Mouse (Mus musculus) neutrophil, adult 5-6 weeks (primary cell): ENCODE results near the gene Sema4f. TPM values are rescaled to one million over a fixed set of nuclear protein-coding genes. Genes with fewer than 3 reads are reported as not detected.

Experiments
- ATAC-seq: fragments of 151-379, 151-347 bp; 2 replicates; pipeline ENCODE4 v1.8.0; 2017; ENCODE audit warnings: mild to moderate bottlenecking, moderate TSS enrichment; ENCODE audit not compliant: insufficient number of reproducible peaks, poor library complexity, low FRiP score, severe bottlenecking; ENCODE audit errors: extremely low read depth
- total RNA-seq: library from RNA; stranded (forward); fragments of 200-1000 nt; gene quantifications from 2 replicates; pipeline ENCODE4 v1.2.3, GENCODE M21; 2017

Sema4f gene
- total RNA-seq, 1 experiment from 2014 or later: 0.58 TPM

GRCm38 (mm10) chr6:82881485-82882096, 58.0 kb downstream of the Sema4f start:
- ATAC-seq: peak; percentile 51; the same call in 1 of the 2 replicates

- ATAC-seq: no peak
Measured at GRCm38 (mm10) chr6:82880807-82881206, 58.8 kb downstream of the Sema4f start.

DNA sequence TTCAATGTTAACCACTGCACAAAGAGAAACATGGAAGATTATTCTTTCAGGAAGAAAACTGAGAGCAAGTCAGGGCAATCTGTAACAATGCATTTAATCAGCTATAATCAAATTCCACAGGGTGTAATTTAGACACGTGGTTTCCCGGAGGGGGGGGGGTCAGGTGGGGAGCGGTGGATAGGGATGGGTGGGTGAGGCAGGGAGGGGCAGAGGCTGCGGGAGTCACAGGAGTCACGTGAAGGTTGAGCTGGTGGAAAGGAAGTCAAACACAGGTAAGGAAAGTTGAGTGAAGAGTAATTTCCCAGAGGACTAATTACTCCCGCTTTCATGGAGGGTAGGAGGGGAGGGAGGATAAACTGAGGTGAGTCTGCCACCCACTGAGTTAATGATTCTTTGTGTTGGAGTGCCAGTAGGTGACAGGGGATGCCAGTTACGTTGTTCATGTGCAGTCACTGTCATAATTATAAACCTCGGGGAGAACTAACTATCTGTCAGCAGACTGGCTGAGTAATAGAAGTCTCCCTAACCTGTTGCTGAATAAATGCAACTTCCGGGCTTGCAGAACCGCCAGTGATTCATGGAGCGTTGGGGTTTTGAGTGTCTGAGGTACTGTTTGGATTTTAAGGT, 60.0 kb downstream of the Sema4f start:
- no peak for ATAC-seq

- ATAC-seq: no peak
Measured at GRCm38 (mm10) chr6:82875509-82875935, 64.0 kb downstream of the Sema4f start.

GRCm38 (mm10) chr6:82872332-82872707, 67.2 kb downstream of the Sema4f start:
- ATAC-seq: no peak

DNA sequence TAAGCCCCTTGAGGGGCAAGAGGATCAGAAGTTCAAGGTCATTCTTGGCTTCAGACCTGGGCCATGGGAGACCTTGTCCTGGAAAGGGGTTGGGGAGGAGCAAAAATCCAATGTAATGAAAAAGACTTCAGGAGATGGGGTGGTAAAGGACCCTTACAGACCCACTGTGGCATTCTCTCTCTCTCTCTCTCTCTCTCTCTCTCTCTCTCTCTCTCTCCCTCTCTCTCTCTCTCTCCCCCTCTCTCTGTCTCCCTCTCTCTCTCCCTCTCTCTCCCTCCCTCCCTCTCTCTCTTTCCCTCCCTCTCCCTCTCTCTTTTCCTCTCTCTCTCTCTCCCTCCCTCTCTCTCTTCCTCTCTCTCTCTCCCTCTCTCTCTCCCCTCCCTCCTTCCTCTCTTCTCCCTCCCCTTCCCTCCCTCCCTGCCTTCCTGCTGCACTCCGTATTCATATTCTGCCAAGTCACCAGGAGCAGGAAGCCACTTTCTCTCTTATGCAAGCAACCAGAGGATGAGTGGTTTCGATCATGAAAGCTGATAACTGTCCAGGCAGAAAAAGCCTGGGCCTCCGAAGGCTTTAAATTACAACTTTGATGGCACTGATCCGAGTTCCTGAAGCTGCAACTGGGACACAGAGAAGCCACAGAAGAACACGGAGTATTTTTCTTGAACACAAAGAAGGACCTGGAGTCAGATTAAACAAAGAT, 67.8 kb downstream of the Sema4f start:
- no peak for ATAC-seq

GRCm38 (mm10) chr6:82868476-82868875, 71.1 kb downstream of the Sema4f start:
- ATAC-seq: no peak

GRCm38 (mm10) chr6:82863380-82863874, 76.1 kb downstream of the Sema4f start:
- peak; percentile 86 for ATAC-seq

DNA sequence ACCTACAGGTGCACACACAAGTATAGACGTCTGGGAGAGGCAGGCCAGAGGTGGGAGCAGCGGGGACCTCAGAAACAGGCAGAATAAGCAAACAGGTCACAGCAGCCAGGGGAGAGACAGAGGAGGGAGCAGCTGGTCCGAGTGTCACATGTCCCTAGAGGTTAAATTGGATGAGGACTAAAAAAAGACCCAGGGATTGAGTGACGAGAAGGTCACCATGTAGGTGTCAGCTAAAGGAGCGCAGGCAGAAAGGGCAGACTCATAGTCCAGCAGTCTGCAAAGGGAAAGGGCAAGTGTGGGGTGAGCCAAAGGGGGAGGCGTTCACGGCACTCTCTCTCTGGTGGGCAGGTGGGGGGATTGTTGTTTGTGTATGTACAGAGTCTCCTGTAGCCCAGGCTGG, 77.1 kb downstream of the Sema4f start:
- ATAC-seq: no peak

DNA sequence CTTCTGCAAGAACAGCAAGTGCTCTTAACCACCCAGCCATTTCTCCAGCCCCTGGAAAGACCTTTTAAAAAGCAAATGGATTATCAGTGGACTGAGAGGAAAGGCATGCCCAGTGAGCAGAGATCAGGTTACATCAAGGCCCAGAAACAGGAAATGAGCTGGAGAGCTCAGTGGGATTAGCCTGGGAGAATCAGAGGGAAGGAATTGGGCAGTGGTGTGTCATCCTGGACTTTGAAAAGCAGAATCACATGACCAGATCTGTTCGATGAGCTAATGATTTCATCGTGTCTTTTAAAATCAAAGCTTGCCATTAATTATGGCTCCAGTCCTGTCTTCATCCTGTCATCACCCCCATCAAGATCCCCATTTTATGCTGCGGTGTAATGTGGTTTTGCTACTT, 77.5 kb downstream of the Sema4f start:
- no peak for ATAC-seq

Other genes starting within 250 kb of the Sema4f start
- 34.2 and 39.2 TPM in 2 replicates for gene Pole4, start 234.4 kb downstream of the Sema4f start, total RNA-seq
- 31.0 and 32.4 TPM in 2 replicates for gene Hk2, start 165.3 kb downstream of the Sema4f start, total RNA-seq
- gene M1ap, start 7.1 kb upstream of the Sema4f start, total RNA-seq: 1.1 and 2.1 TPM in 2 replicates
- gene Dok1, start 93.7 kb upstream of the Sema4f start, total RNA-seq: 20.7 and 25.4 TPM in 2 replicates
- 0.47 and 0.74 TPM in 2 replicates for gene Loxl3, start 94.4 kb upstream of the Sema4f start, total RNA-seq
- 221 and 242 TPM in 2 replicates for gene Aup1, start 114.8 kb upstream of the Sema4f start, total RNA-seq
- 33.3 and 36.1 TPM in 2 replicates for gene Htra2, start 115.5 kb upstream of the Sema4f start, total RNA-seq
- gene Dqx1, start 118.1 kb upstream of the Sema4f start, total RNA-seq: 2.5 and 4.3 TPM in 2 replicates
- gene Tlx2, start 130.5 kb upstream of the Sema4f start, total RNA-seq: not detected in 2 replicates
- 9.5 and 15.0 TPM in 2 replicates for gene Pcgf1, start 138.1 kb upstream of the Sema4f start, total RNA-seq
- gene Lbx2, start 146.6 kb upstream of the Sema4f start, total RNA-seq: not detected in 2 replicates
- gene Ccdc142, start 161.8 kb upstream of the Sema4f start, total RNA-seq: 8.6 and 11.9 TPM in 2 replicates
- 6.6 and 7.6 TPM in 2 replicates for gene Gm42688, start 161.8 kb upstream of the Sema4f start, total RNA-seq
- 8.8 and 20.5 TPM in 2 replicates for gene Mrpl53, start 169.3 kb upstream of the Sema4f start, total RNA-seq
- gene Mogs, start 175.7 kb upstream of the Sema4f start, total RNA-seq: 36.2 and 36.5 TPM in 2 replicates
- 79.6 and 83.8 TPM in 2 replicates for gene Wbp1, start 181.8 kb upstream of the Sema4f start, total RNA-seq
- gene Ino80b, start 185.7 kb upstream of the Sema4f start, total RNA-seq: 52.8 and 57.5 TPM in 2 replicates
- not detected in 2 replicates for gene Rtkn, start 195.7 kb upstream of the Sema4f start, total RNA-seq
- 0.49 TPM in 1 of 2 replicates, not detected in the other for gene Wdr54, start 216.6 kb upstream of the Sema4f start, total RNA-seq
- not detected in 2 replicates for gene 1700003E16Rik, start 216.6 kb upstream of the Sema4f start, total RNA-seq
- gene Dctn1, start 226.2 kb upstream of the Sema4f start, total RNA-seq: 80.4 and 83.4 TPM in 2 replicates